Comparison of ENCODE assay signal across 11 mouse cellular contexts in genomic region chr1:88473899-88474298, GRCm38 (mm10). TPM values are rescaled to one million over a fixed set of nuclear protein-coding genes. Genes with fewer than 3 reads are reported as not detected.
A peak's percentile ranks its signal among the peaks of the same experiment; 100 is the strongest.
DNase-seq lines count a peak whose midpoint lies in the region; ATAC-seq and TF ChIP-seq lines count a peak whose summit lies in the region.
"Had no signal": no experiment of that assay in that cellular context is flagged by ENCODE, and none has a peak within 500 bp of the region (broad histone marks: within the 10 kb centered on the region; RNA-seq: fewer than 3 reads in every experiment).

No protein-coding gene starts in this region.

- no peak overlapping the region for H3K4me2 ChIP-seq in kidney, postnatal 0 days (ENCODE audit: low read length)
- H3K4me2 ChIP-seq in CH12.LX (ENCODE audit: insufficient read depth, low read depth, poor library complexity, severe bottlenecking): no peak overlapping the region
- H3K4me2 ChIP-seq in limb, embryonic 15.5 days: no peak overlapping the region

- in situ Hi-C loops in CH12.LX (cut with MboI; ENCODE audit: low pct_ligation_motif_present, low pct_unique_long_range_greater_than_20kb, low sequenced_read_pairs): loop anchor here (10.0 kb wide), 1 partner anchor 171 kb away; no protein-coding TSS in a partner anchor

- H3K27me3 ChIP-seq in kidney, postnatal 0 days (ENCODE audit: insufficient read depth, low read length): no peaks in the 10 kb centered on the region
- no peaks in the 10 kb centered on the region for H3K27me3 ChIP-seq in CH12.LX (replicated peaks)
- no peaks in the 10 kb centered on the region for H3K27me3 ChIP-seq in limb, embryonic 15.5 days

- intact Hi-C loops in gastrocnemius, postnatal 14 days (cut with DNase I; ENCODE audit: low total_unique reads): no loop called here

- peak overlapping the region; percentile 89 for H3K27ac ChIP-seq in kidney, postnatal 0 days
- H3K27ac ChIP-seq in CH12.LX (ENCODE audit: insufficient read depth, low read depth): no peak overlapping the region
- H3K27ac ChIP-seq in limb, embryonic 15.5 days: peak overlapping the region; percentile 57; the same call in 1 of the 2 replicates

- TF ChIP-seq POLR2A in CH12.LX (IDR thresholded peaks at IDR 0.05; ENCODE audit: low read depth, low read length): no peak
- TF ChIP-seq POLR2A in brain, embryonic 14.5 days (IDR thresholded peaks at IDR 0.05; ENCODE audit: borderline replicate concordance, extremely low read depth, insufficient read depth, insufficient read length, poor library complexity, severe bottlenecking): no peak

- no peak for ATAC-seq in kidney, postnatal 0 days (replicated peaks; ENCODE audit: low FRiP score, low read depth)
- no peak for ATAC-seq in limb, embryonic 15.5 days (ENCODE audit: insufficient number of reproducible peaks, low FRiP score, low TSS enrichment, low read depth)

- dilution Hi-C loops in CH12.LX (cut with MboI; ENCODE audit: extremely low pct_ligation_motif_present, extremely low pct_unique_long_range_greater_than_20kb, low sequenced_read_pairs): no loop called here

- no peak overlapping the region for H3K9ac ChIP-seq in kidney, postnatal 0 days (ENCODE audit: low read depth, low read length)
- no peak overlapping the region for H3K9ac ChIP-seq in CH12.LX (ENCODE audit: insufficient read depth, low read depth)
- no peak overlapping the region for H3K9ac ChIP-seq in limb, embryonic 15.5 days

- TF ChIP-seq CTCF in kidney, postnatal 0 days (IDR thresholded peaks at IDR 0.05; ENCODE audit: low read depth): peak; percentile 69
- peak; percentile 21 to 65; a peak in 2 of 4 replicates for TF ChIP-seq CTCF in CH12.LX (conservative IDR thresholded peaks at IDR 0.05 in 1 of 2, IDR thresholded peaks at IDR 0.05 in 1 of 2; ENCODE audit: low read depth in 2 of 2, low read length in 2 of 2)
- TF ChIP-seq CTCF in brain, embryonic 14.5 days (IDR thresholded peaks at IDR 0.05; ENCODE audit: borderline replicate concordance, extremely low read depth, insufficient read depth, insufficient read length): peak; percentile 34; the same call in 1 of the 2 replicates

- H3K4me1 ChIP-seq in kidney, postnatal 0 days (replicated peaks; ENCODE audit: insufficient read depth, low read length): peaks cover 32% of the 10 kb centered on the region; the same call in 1 of the 2 replicates
- peaks cover 0 to 6% of the 10 kb centered on the region in 2 experiments; a peak in 2 of 4 replicates for H3K4me1 ChIP-seq in CH12.LX (ENCODE audit: control insufficient read depth in 1 of 2, insufficient read depth in 2 of 2)
- peaks cover 16% of the 10 kb centered on the region for H3K4me1 ChIP-seq in limb, embryonic 15.5 days

- TF ChIP-seq EP300 in CH12.LX (IDR thresholded peaks at IDR 0.05; ENCODE audit: low read length): no peak

- peak; percentile 79 for TF ChIP-seq RAD21 in CH12.LX (IDR thresholded peaks at IDR 0.05; ENCODE audit: low read depth, low read length)

- WGBS in kidney, postnatal 0 days: 72% methylated on average over 2 of the region's 2 CpGs
- 58% methylated on average over 2 of the region's 2 CpGs for WGBS in limb, embryonic 15.5 days

- DNase-seq in kidney, postnatal 0 days (ENCODE audit: low spot score): peak; percentile 62
- no peak for DNase-seq in kidney, postnatal 36 days
- DNase-seq in CH12.LX (ENCODE audit: extremely low read depth): peak; percentile 35
- DNase-seq in brain, embryonic 14.5 days (ENCODE audit: low read depth): no peak
- DNase-seq in left cerebral cortex, adult 9 months (ENCODE audit: low spot score in 2 of 2): no peak
- DNase-seq in frontal cortex, postnatal 10 days (ENCODE audit: low spot score in 2 of 2): no peak
- DNase-seq in gastrocnemius, postnatal 14 days: no peak
- DNase-seq: cerebellum, adult 11-12 months had no signal

- no peaks in the 10 kb centered on the region for H3K36me3 ChIP-seq in kidney, postnatal 0 days (ENCODE audit: insufficient read depth, low read length)
- no peaks in the 10 kb centered on the region for H3K36me3 ChIP-seq in CH12.LX (replicated peaks in 1 of 2; ENCODE audit: control insufficient read depth in 1 of 2, insufficient read depth in 1 of 2, low read length in 1 of 2)
- no peaks in the 10 kb centered on the region for H3K36me3 ChIP-seq in limb, embryonic 15.5 days

- no peaks in the 10 kb centered on the region for H3K9me3 ChIP-seq in kidney, postnatal 0 days (replicated peaks; ENCODE audit: low read length)
- H3K9me3 ChIP-seq in CH12.LX (replicated peaks; ENCODE audit: low read length): peaks cover 52% of the 10 kb centered on the region
- H3K9me3 ChIP-seq in limb, embryonic 15.5 days: no peaks in the 10 kb centered on the region

- H3K4me3 ChIP-seq in kidney, postnatal 0 days (replicated peaks; ENCODE audit: low read depth, low read length): no peak overlapping the region
- H3K4me3 ChIP-seq in CH12.LX (replicated peaks in 1 of 3; ENCODE audit: low read depth in 2 of 3, low read length in 2 of 3, poor library complexity in 1 of 3): no peak overlapping the region
- no peak overlapping the region for H3K4me3 ChIP-seq in limb, embryonic 15.5 days

- no peaks in the 10 kb centered on the region for H3K79me2 ChIP-seq in CH12.LX (replicated peaks; ENCODE audit: control insufficient read depth, extremely low read depth, insufficient read depth, poor library complexity, severe bottlenecking)

TF ChIP-seq in CH12.LX, 34 proteins besides CTCF, POLR2A, EP300 and RAD21:
- TF ChIP-seq ZMIZ1 (IDR thresholded peaks at IDR 0.05; ENCODE audit: low read depth, low read length) (no peak), TBP (conservative IDR thresholded peaks at IDR 0.05; ENCODE audit: low read depth, low read length) (no peak), E2F4 (IDR thresholded peaks at IDR 0.05; ENCODE audit: insufficient replicate concordance, low read depth, low read length) (no peak), ZKSCAN1 (IDR thresholded peaks at IDR 0.05; ENCODE audit: borderline replicate concordance, low read depth, low read length) (no peak), ZC3H11A (IDR thresholded peaks at IDR 0.05; ENCODE audit: low read depth, low read length) (peak; percentile 32), USF1 (IDR thresholded peaks at IDR 0.05; ENCODE audit: low read depth, low read length) (no peak), SMC3 (IDR thresholded peaks at IDR 0.05; ENCODE audit: low read depth, low read length) (peak; percentile 79), NRF1 (IDR thresholded peaks at IDR 0.05; ENCODE audit: low read depth, low read length) (no peak), RCOR1 (conservative IDR thresholded peaks at IDR 0.05; ENCODE audit: low read depth, low read length) (no peak), IRF4 (IDR thresholded peaks at IDR 0.05; ENCODE audit: low read depth, low read length) (no peak), NELFE (IDR thresholded peaks at IDR 0.05; ENCODE audit: low read depth, low read length) (no peak), KAT2A (IDR thresholded peaks at IDR 0.05; ENCODE audit: insufficient replicate concordance, low read length) (no peak), GABPA (IDR thresholded peaks at IDR 0.05; ENCODE audit: insufficient replicate concordance, low read depth, low read length) (no peak), TCF12 (IDR thresholded peaks at IDR 0.05; ENCODE audit: low read depth, low read length) (no peak), CHD2 (IDR thresholded peaks at IDR 0.05; ENCODE audit: low read length) (no peak)
TF ChIP-seq in CH12.LX: peak in this region for 2.

RNA-seq across cellular contexts. Expression of gene Glrp1, which starts 36.0 kb away (rescaled TPM):
- polyA plus RNA-seq in kidney, postnatal 0 days (2015; fragmentation: Nextera tagmentation; extraction: Ambion mirVana): 0.09 TPM in 1 of 2 replicates, not detected in the other
- total RNA-seq in CH12.LX (2012; rRNA removed) (4.0 and 9.3 TPM in 2 replicates), CH12.LX (2014; rRNA removed) (6.1 and 6.3 TPM in 2 replicates)
- 9.1 and 11.7 TPM in 2 replicates for polyA plus RNA-seq in CH12.LX (2012; ENCODE audit: insufficient read length, low read depth)
- polyA plus RNA-seq in brain, embryonic 14.5 days (2012; rRNA removed): 0.04 TPM in 1 of 2 replicates, not detected in the other
- 0.14 TPM in 1 of 2 replicates, not detected in the other for polyA plus RNA-seq in limb, embryonic 15.5 days (2015; fragmentation: Nextera tagmentation; extraction: Ambion mirVana)
- not detected for total RNA-seq in gastrocnemius, postnatal 14 days (2021)
- total RNA-seq: heart, postnatal 25 days had no signal
- polyA plus RNA-seq: urinary bladder, adult 2 months had no signal

Comparison
In these comparisons a context has a peak if more than half of its experiments do, and no peak if none do; other contexts are left out.
1. DNase-seq: peak in kidney, postnatal 0 days (single experiment) and CH12.LX (single experiment); none in kidney, postnatal 36 days (0 of 2), brain, embryonic 14.5 days (single experiment), left cerebral cortex, adult 9 months (0 of 2), frontal cortex, postnatal 10 days (0 of 2) and gastrocnemius, postnatal 14 days (single experiment).
2. Peak in every context shown above with its lines, with median percentiles within 50 percentile points of each other: CTCF ChIP-seq.